Mouse (Mus musculus) stomach, embryonic 14.5 days (tissue): ENCODE data around the gene Lgr5. TPM values are rescaled to one million over a fixed set of nuclear protein-coding genes. Genes with fewer than 3 reads are reported as not detected.
A peak's percentile ranks its signal among the peaks of the same experiment; 100 is the strongest.

Source experiments
- ATAC-seq: fragments of 200-750 bp; cut with Nextera tagmentation; 2 replicates; pipeline ENCODE4 v1.8.0; 2017; ENCODE audit warnings: low read depth, moderate TSS enrichment; ENCODE audit not compliant: insufficient number of reproducible peaks, insufficient read depth, low FRiP score
- H3K27ac ChIP-seq: fragments of 300-500 bp; sonication (generic); 2 replicates; pipeline ENCODE4 v1.5.1; 2014; ENCODE audit warnings: mild to moderate bottlenecking, low read length, moderate library complexity, mixed read lengths
- H3K27me3 ChIP-seq: fragments of 300-500 bp; sonication (generic); 2 replicates; pipeline ENCODE4 v1.6.1; 2014; ENCODE audit warnings: low read length, control low read depth, mixed read lengths; ENCODE audit not compliant: control insufficient read depth, insufficient read depth
- H3K36me3 ChIP-seq: fragments of 300-500 bp; sonication (generic); 2 replicates; pipeline ENCODE4 v1.6.1; 2014; ENCODE audit warnings: mild to moderate bottlenecking, control low read depth, low read length, moderate library complexity, mixed read lengths; ENCODE audit not compliant: control insufficient read depth, insufficient read depth
- H3K4me1 ChIP-seq: fragments of 300-500 bp; sonication (generic); 2 replicates; pipeline ENCODE4 v1.6.1; 2014; ENCODE audit warnings: low read length, control low read depth, mixed read lengths; ENCODE audit not compliant: control insufficient read depth, insufficient read depth
- H3K4me2 ChIP-seq: fragments of 300-500 bp; sonication (generic); replicated peaks from 2 replicates; pipeline ENCODE4 v1.6.1; 2014; ENCODE audit warnings: low read depth, low read length, control low read depth
- H3K4me3 ChIP-seq: fragments of 300-500 bp; sonication (generic); 2 replicates; pipeline ENCODE4 v1.5.1; 2014; ENCODE audit warnings: low read depth, low read length, control low read depth
- H3K9ac ChIP-seq: fragments of 300-500 bp; sonication (generic); replicated peaks from 2 replicates; pipeline ENCODE4 v1.6.1; 2014; ENCODE audit warnings: low read depth, mild to moderate bottlenecking, control low read depth, low read length, moderate library complexity, mixed read lengths
- H3K9me3 ChIP-seq: fragments of 300-500 bp; sonication (generic); 2 replicates; pipeline ENCODE4 v1.6.1; 2016; ENCODE audit warnings: low read depth, low read length, control low read depth; ENCODE audit not compliant: control insufficient read depth
- WGBS: fragments of 180-500 bp; shearing (Covaris S2); extraction: QIAGEN DNeasy Blood & Tissue Kit; methylation state at CpG from one replicate; pipeline ENCODE4 v1.1.7; 2014; 5-methylcytosine and 5-hydroxymethylcytosine counted together
- polyA plus RNA-seq: library from polyadenylated mRNA; unstranded; fragments of >200 nt; fragmentation: Nextera tagmentation; extraction: Ambion mirVana; gene quantifications from 2 replicates; pipeline ENCODE4 v1.2.1, GENCODE M21; 2014

The Lgr5 gene
- polyA plus RNA-seq = 3.5 and 4.6 TPM in 2 replicates

DNA sequence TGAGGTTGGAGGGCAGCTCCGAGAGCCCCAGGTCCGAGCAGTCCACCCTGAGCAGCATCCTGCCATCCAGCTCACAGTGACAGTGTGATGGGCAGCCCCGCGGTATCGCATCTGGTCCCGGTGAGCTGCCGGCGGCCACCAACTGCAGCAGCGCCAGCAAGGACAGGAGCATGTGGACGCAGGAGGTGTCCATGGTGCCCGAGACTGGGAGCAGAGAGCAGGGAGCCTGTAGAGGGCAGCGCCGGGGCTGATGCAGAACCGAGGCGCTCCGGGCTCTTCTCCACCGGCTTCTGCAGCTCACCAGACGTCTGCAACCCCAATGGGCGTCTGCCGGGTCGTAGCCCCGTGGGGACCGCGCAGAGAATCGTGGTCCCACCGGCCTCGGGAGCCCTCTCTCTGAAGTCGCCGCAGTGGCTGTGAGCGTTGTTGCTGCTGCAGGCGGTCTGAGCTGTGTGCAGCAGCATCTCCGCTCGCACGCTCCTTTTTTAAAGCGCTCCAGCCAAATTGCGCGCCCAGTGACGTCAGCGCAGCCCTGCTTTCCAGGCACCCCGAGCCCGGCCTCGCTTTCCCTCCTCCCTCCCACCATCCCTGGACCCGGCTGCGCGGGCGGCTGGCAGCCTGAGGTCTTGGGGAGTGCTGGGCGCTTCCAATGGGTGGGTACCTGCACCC lies at the start of gene Lgr5:
TSS of gene Lgr5 (minus strand) at position 480 of the 669 bp plus-strand sequence.
- Histone ChIP-seq H3K9ac (0 out of 2 replicates have a peak within 1 kb of the TSS, but pooled peaks have one; percentile 14), H3K27me3 (peaks cover 16% of the 10 kb centered on the region), H3K27ac (no peak within 1 kb of the TSS), H3K4me2 (peak within 1 kb of the TSS; percentile 94), H3K36me3 (no peaks in the 10 kb centered on the region), H3K4me1 (peaks cover 8% of the 10 kb centered on the region), H3K4me3 (peak within 1 kb of the TSS; percentile 47), H3K9me3 (no peaks in the 10 kb centered on the region)
- WGBS = under 1% methylated on average over 47 of the region's 47 CpGs
- ATAC-seq = peak; percentile 77

GRCm38 (mm10) chr10:115626678-115627077 lies 39.1 kb upstream of the Lgr5 start:
- H3K9ac ChIP-seq = no peak overlapping the region
- no peaks in the 10 kb centered on the region for H3K36me3 ChIP-seq
- H3K9me3 ChIP-seq = no peaks in the 10 kb centered on the region
- 87% methylated on average over 6 of the region's 6 CpGs for WGBS
- no peak overlapping the region for H3K27ac ChIP-seq
- H3K27me3 ChIP-seq = no peaks in the 10 kb centered on the region
- H3K4me1 ChIP-seq = no peaks in the 10 kb centered on the region
- no peak for ATAC-seq
- no peak overlapping the region for H3K4me3 ChIP-seq
- no peak overlapping the region for H3K4me2 ChIP-seq

GRCm38 (mm10) chr10:115624957-115625356 lies 37.4 kb upstream of the Lgr5 start:
- Histone ChIP-seq H3K4me3 (no peak overlapping the region), H3K9ac (no peak overlapping the region), H3K4me1 (no peaks in the 10 kb centered on the region), H3K27ac (no peak overlapping the region), H3K9me3 (no peaks in the 10 kb centered on the region), H3K4me2 (no peak overlapping the region), H3K27me3 (no peaks in the 10 kb centered on the region), H3K36me3 (no peaks in the 10 kb centered on the region)
- no peak for ATAC-seq
- WGBS = 55% methylated on average over 2 of the region's 2 CpGs

- WGBS = 66% methylated on average over 15 of the region's 15 CpGs
- Histone ChIP-seq H3K9ac (no peak overlapping the region), H3K9me3 (no peaks in the 10 kb centered on the region), H3K4me1 (no peaks in the 10 kb centered on the region), H3K27ac (no peak overlapping the region), H3K4me2 (no peak overlapping the region), H3K27me3 (no peaks in the 10 kb centered on the region), H3K4me3 (no peak overlapping the region), H3K36me3 (no peaks in the 10 kb centered on the region)
- no peak for ATAC-seq
These were observed 36.5 kb upstream of the Lgr5 start for GRCm38 (mm10) chr10:115623956-115624671.

DNA sequence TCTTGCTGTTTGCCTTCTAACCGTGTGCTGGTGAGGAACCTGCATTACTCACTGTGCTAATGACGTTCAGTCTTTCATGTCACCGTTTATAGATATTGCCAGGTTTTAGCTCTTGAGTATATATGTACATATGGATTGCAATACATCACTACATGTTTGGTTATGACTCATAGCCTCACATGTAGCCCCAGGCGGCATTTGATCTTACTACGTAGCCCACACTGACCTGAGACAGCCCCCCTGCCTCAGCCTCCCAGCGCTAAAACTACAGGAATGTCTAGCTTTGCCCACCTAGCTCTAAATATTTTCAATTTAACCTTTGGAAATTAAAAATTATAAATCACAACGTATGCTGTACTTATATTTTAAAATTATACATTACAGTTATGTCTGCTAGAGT lies 35.9 kb upstream of the Lgr5 start:
- no peak overlapping the region for H3K4me3 ChIP-seq
- no peak overlapping the region for H3K9ac ChIP-seq
- H3K27me3 ChIP-seq = no peaks in the 10 kb centered on the region
- H3K4me2 ChIP-seq = no peak overlapping the region
- no peaks in the 10 kb centered on the region for H3K36me3 ChIP-seq
- no peaks in the 10 kb centered on the region for H3K9me3 ChIP-seq
- no peak for ATAC-seq
- H3K27ac ChIP-seq = no peak overlapping the region
- H3K4me1 ChIP-seq = peaks cover 1% of the 10 kb centered on the region; the same call in 1 of the 2 replicates
- WGBS = 60% methylated on average over 7 of the region's 7 CpGs

- 17% methylated on average over 15 of the region's 15 CpGs for WGBS
- Histone ChIP-seq H3K9me3 (no peaks in the 10 kb centered on the region), H3K27ac (no peak overlapping the region), H3K27me3 (no peaks in the 10 kb centered on the region), H3K4me2 (peak overlapping the region; percentile 34), H3K36me3 (no peaks in the 10 kb centered on the region), H3K4me1 (peaks cover 4% of the 10 kb centered on the region; the same call in 1 of the 2 replicates), H3K9ac (no peak overlapping the region), H3K4me3 (no peak overlapping the region)
- ATAC-seq = no peak
These were observed 30.8 kb upstream of the Lgr5 start for GRCm38 (mm10) chr10:115618288-115618856.

DNA sequence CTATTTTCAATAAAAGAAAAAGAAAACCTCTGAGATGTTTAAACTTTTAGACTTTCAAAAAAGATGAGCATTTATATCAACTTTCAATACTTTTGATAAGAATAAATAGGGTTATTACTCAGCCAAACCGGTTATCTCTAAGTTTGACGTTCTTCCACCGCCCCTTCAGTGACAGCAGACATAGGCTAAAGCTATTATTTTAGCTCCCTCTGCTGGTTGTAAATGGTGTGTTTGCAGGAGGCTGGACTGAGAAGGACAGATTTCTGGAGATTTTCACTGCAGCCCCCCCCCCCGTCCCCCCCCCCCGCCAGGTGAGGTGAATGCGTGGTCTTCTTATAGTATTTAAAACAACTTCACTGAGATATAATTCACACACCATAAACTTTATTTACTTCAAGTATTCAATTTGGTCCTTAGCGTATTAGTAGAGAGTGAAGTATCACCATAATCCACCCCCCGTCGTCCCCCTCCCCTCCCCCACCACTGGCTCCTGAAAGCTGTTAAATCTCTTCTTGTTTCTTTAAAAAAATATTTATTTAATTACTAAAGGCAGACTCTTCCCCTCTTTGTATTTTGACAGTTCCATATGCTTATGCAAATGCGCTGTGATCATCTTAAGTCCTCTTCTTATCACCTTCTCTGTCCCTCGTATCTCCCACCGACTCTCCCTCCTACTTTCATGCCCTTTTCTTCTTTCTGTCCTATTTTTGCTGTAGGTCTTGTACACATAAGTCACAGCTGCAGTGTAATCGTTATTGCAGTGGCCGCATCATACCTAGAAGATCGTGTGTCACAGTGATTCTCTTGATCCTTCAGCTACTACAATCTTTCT lies 30.1 kb upstream of the Lgr5 start:
- no peak overlapping the region for H3K9ac ChIP-seq
- 11% methylated on average over 13 of the region's 15 CpGs for WGBS
- no peaks in the 10 kb centered on the region for H3K27me3 ChIP-seq
- peak overlapping the region; percentile 34 for H3K4me2 ChIP-seq
- peak; percentile 72; the same call in 1 of the 2 replicates for ATAC-seq
- no peaks in the 10 kb centered on the region for H3K36me3 ChIP-seq
- no peaks in the 10 kb centered on the region for H3K9me3 ChIP-seq
- no peak overlapping the region for H3K27ac ChIP-seq
- H3K4me3 ChIP-seq = no peak overlapping the region
- H3K4me1 ChIP-seq = peaks cover 4% of the 10 kb centered on the region; the same call in 1 of the 2 replicates

GRCm38 (mm10) chr10:115595748-115596147 lies 8.2 kb upstream of the Lgr5 start:
- no peaks in the 10 kb centered on the region for H3K9me3 ChIP-seq
- no peaks in the 10 kb centered on the region for H3K4me1 ChIP-seq
- 80% methylated on average over 1 of the region's 1 CpGs for WGBS
- H3K4me3 ChIP-seq = no peak overlapping the region
- H3K36me3 ChIP-seq = no peaks in the 10 kb centered on the region
- H3K9ac ChIP-seq = no peak overlapping the region
- H3K4me2 ChIP-seq = no peak overlapping the region
- no peak for ATAC-seq
- H3K27ac ChIP-seq = no peak overlapping the region
- H3K27me3 ChIP-seq = no peaks in the 10 kb centered on the region
